Mouse (Mus musculus): ENCODE data around the gene Mtpn.

Gene Mtpn

DNA sequence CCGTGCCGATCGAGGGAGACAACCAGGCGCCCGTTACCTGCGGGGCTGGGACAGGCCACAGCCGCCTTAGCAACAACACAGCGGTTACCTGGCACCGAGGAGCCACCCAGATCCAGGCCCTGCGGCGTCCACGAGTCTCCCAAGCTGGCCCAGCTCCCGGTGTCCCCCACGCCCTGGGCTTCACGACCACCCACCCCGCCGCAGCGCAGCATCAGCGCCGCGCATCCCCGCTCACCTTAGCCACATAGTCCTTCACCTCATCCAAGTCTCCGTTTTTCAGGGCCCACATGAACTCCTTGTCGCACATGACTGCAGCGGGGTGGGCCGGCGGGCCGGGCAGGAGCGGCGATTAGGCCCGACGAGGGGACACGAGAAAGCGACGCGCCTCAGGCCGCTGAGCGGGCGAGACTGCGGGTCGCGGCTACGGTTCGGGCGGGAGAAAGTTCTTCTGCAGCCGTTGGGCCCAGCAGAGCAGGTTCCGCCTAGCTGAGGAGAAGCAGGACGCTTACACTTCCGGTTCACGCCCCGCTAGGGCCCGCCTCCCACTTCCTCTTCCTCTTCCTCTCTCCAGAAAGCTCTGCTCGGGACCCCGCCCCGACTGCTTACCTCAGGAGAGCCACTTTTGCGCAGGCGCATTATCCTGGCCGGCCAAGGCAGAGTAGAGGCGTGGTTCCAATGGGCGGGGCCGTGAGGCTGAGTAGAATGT, at the start of gene Mtpn:
Gene Mtpn, minus strand, starts transcription at position 585 of the 706 bp plus-strand sequence.
- in situ Hi-C loops (cut with MboI; ENCODE audit: unreplicated experiment in 2 of 2) = no loop called here

- in situ Hi-C loops (cut with MboI; ENCODE audit: unreplicated experiment in 2 of 2) = loop anchor here (5.0 to 25.0 kb wide), 4 partner anchors 184 to 1056 kb away; no protein-coding TSS in a partner anchor
Measured at GRCm38 (mm10) chr6:35568731-35569130, 29.0 kb upstream of the Mtpn start.

DNA sequence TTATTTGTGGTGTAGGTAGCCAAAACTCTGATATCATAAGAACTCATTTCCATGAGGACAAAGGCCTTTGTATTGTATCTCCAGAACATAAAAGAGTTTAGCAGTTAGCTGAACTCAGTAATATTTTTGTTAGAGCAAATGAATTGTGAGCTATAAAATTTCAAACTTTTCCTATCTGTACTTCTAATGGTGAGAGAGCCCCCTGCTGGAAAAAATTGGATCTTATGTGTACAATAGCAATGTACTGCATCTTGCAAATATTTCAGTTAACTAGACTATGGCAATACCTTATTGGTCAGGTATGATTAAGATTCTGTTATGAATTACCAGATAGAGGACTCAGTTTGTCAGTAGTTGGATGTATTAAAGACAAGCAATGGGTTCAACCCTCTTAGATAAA, 28.1 kb upstream of the Mtpn start:
- in situ Hi-C loops (cut with MboI; ENCODE audit: unreplicated experiment in 2 of 2) = loop anchor here (5.0 to 25.0 kb wide), 4 partner anchors 183 to 1055 kb away; no protein-coding TSS in a partner anchor

DNA sequence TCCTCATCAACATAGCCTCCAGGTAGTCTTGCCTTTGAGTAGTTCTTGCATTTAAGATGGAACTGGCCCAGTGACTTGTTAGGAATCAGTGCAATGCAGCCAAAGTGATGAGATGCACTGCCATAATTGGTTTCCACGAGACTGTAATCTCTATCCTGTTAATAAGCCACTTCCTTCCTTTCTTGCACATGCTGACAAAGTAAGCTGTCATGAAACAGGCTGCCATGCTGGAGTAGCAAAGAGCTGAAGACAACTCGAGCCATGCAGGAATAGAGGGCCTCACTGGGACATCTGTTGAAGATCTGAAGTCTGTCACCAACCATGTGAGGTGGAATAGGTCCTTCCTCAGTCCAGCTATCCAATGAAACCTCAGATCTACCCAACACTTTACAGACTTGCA, 20.3 kb upstream of the Mtpn start:
- in situ Hi-C loops (cut with MboI; ENCODE audit: unreplicated experiment in 2 of 2) = loop anchor here (10.0 to 25.0 kb wide), 3 partner anchors 175 to 1048 kb away; no protein-coding TSS in a partner anchor

GRCm38 (mm10) chr6:35544352-35544751, 4.7 kb upstream of the Mtpn start:
- in situ Hi-C loops (cut with MboI; ENCODE audit: unreplicated experiment in 2 of 2) = no loop called here

- in situ Hi-C loops (cut with MboI; ENCODE audit: unreplicated experiment in 2 of 2) = no loop called here
Measured at GRCm38 (mm10) chr6:35542656-35543400, 3.1 kb upstream of the Mtpn start.

DNA sequence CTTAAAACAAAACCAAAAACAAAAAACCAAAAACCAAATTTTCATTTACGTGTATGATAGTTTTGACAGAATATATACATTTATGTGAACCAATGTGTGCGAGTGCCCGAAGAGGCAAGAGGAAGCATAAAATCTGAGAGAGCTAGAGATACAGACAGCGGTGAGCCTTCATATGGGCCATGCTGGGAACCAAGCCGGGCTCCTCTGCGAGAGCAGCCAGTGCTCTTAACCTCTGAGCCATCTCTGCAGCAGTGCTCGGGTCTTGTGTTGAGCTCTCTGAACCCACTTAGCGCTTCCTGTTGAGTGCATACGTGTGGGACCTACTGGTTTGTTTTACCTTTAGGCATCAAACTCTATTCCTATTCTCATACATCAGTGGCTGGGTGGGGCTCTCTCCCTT, 689 bp upstream of the Mtpn start:
- in situ Hi-C loops (cut with MboI; ENCODE audit: unreplicated experiment in 2 of 2) = no loop called here

- in situ Hi-C loops (cut with MboI; ENCODE audit: unreplicated experiment in 2 of 2) = no loop called here
Measured at GRCm38 (mm10) chr6:35538757-35539303, 858 bp downstream of the Mtpn start.

- in situ Hi-C loops (cut with MboI; ENCODE audit: unreplicated experiment in 2 of 2) = no loop called here
Measured at GRCm38 (mm10) chr6:35536021-35536420, 3.7 kb downstream of the Mtpn start.

DNA sequence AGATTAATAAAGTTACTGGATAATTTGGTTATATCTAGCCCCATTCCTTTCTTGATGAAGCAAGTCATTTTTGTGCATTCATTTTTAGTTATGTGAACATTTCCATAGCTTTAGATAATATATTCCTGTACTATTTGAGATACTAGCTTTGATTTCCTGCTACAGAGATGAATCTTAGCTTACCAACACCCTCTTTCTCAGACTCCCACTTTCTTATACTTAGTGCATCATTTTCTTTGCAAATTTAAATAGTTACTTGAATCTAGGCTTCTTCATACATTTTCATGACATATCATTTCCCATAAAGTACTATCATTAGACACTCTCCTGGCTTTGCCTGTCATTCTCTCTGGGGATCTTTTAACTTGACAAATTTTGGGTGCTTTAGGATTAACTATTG, 26.3 kb downstream of the Mtpn start:
- in situ Hi-C loops (cut with MboI; ENCODE audit: unreplicated experiment in 2 of 2) = no loop called here

DNA sequence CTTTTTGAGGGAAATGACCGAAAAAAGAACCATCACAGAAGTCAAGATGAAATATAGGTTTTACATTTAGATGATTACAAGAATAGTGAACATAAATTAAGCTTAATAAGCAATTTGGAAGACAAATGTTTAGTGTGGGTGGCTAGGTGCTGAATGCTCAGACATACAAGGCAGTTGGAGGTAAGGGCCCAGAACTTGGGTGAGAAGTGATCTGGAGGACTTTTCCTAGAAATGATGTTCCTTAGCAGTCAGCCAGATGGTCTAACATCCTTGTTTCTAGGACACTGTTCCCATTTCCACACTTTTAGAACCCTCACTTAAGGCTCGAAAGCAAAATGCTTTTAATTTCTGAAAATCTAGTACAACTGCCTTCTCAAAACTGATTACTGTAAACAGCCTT, 34.9 kb downstream of the Mtpn start:
- in situ Hi-C loops (cut with MboI; ENCODE audit: unreplicated experiment in 2 of 2) = no loop called here

GRCm38 (mm10) chr6:35502904-35503303, 36.8 kb downstream of the Mtpn start:
- in situ Hi-C loops (cut with MboI; ENCODE audit: unreplicated experiment in 2 of 2) = no loop called here

GRCm38 (mm10) chr6:35499978-35500667, 39.6 kb downstream of the Mtpn start:
- in situ Hi-C loops (cut with MboI; ENCODE audit: unreplicated experiment in 2 of 2) = no loop called here

DNA sequence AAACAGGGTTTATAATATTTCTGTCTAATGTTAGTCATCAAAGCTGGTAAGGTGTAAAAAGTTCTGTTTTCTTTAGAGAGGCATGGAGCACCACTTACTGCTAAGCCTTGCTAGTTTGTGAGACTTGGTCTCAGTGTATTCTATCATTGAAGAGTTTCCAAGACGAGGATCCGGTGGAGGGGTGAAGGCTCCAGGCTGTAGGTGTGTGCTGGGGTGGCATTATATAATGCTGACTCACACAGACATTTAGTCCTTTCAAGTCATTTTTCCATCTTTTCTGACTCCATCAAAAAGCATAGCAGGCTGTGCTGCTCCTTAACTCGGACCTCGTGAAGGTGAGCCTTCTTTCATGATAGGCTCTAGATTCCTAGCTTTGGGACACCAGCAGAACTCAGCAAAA, 42.3 kb downstream of the Mtpn start:
- in situ Hi-C loops (cut with MboI; ENCODE audit: unreplicated experiment in 2 of 2) = no loop called here

GRCm38 (mm10) chr6:35493851-35494250, 45.8 kb downstream of the Mtpn start:
- in situ Hi-C loops (cut with MboI; ENCODE audit: unreplicated experiment in 2 of 2) = no loop called here

DNA sequence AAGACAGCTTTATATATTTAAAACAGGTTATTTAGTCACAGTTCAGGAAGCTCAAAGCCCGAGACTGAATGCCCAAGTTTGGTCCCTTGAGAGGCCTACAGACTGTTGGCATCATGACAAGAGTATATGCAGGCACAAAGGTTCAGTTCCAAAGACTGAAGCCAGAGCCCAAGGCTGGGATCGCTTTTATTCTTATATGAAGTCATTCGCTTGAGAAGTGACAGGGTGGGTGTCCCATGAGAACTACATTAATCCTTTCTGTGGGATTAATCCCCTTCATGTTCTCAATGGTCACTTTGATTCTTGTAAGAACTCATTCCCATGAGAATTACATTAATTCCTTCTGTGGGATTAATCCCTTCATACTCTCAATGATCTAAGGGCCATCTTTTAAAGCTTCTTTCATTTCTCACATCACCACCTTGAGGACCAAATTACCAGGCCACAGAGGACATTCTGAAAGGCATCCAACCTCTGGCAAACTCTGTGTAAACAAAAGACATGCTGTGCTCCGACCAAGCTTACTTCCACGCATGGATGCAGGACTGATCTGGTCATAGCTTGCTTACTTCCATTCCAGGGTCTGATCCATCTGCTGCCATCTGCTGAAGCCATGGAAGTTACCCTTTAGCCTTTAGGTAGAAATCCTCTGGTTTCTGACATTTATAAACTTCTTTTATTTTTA, 59.9 kb downstream of the Mtpn start:
- in situ Hi-C loops (cut with MboI; ENCODE audit: unreplicated experiment in 2 of 2) = no loop called here

DNA sequence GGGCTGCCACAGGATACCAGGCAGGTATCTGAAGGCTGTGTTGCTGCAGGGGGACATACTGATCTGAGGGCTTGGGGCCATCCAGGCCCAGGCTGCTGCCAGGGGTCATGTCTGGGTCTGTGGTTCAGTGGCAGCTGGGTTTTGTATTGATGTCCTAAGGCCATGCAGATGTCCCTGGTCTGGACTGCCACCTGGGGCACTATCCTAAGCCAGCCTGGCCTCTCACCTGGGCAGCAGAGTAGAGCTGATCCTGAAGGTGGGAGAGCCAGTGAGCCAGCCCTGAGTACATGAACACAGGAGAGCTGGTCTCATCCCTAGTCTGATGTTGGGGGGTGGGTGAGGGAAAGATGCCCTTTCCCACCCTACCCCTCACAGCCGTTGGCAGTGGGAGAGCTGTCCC, 62.9 kb downstream of the Mtpn start:
- in situ Hi-C loops (cut with MboI; ENCODE audit: unreplicated experiment in 2 of 2) = no loop called here

GRCm38 (mm10) chr6:35463450-35464395, 76.0 kb downstream of the Mtpn start:
- in situ Hi-C loops (cut with MboI; ENCODE audit: unreplicated experiment in 2 of 2) = no loop called here

DNA sequence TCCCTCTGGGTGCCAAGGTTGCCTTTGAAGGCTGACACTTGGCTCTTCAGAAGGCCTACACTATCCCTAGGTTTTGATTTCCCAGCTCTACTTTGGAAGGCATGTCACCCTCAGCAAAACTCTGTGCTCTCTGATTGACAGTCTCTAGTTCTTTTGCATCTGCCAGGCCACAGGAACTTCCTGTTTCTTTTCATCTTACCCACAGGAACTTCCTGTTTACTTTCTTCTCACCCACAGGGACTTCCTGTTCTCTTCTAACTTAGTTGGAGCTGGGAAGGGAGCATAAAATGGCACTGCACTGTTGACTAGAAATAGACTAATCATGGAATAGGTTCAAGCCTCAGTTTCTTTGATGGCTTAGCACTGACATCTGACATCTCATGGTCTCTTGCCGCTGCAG, 77.2 kb downstream of the Mtpn start:
- in situ Hi-C loops (cut with MboI; ENCODE audit: unreplicated experiment in 2 of 2) = no loop called here

All from v-Abl transformed pro-B cells (cell line).